Mouse (Mus musculus) testis, adult 2 months (tissue): ENCODE measurements around the gene Pard3b.

ENCODE experiments used
- CTCF ChIP-seq: fragments of 200-500 bp; IDR thresholded peaks from 2 replicates; pipeline ENCODE4 v1.5.1; 2012; ENCODE audit warnings: low read depth, mild to moderate bottlenecking, inconsistent platforms, low read length, moderate library complexity; ENCODE audit not compliant: control insufficient read depth, insufficient read depth, insufficient replicate concordance
- POLR2A ChIP-seq: fragments of 200-500 bp; IDR thresholded peaks from 2 replicates; pipeline ENCODE4 v1.6.1; 2012; ENCODE audit warnings: low read depth, mild to moderate bottlenecking, inconsistent platforms, low read length, moderate library complexity; ENCODE audit not compliant: control insufficient read depth

GRCm38 (mm10) chr1:62597751-62598400 is 959.3 kb downstream of the Pard3b start:
- no peak for TF ChIP-seq CTCF
- TF ChIP-seq POLR2A = no peak
